Mouse (Mus musculus) ES-CJ7 (cell line): ENCODE data around the gene Crk.
"Not testable (repeated sequence)": the region's sequence is repeated elsewhere in the genome, so short reads cannot be mapped to it uniquely, and the experiment has no call there.

Source experiments
- DNase-seq: peaks from one replicate; pipeline ENCODE4 v3.0.0; 2011; ENCODE audit warnings: low read depth, low spot score

Crk gene

DNA sequence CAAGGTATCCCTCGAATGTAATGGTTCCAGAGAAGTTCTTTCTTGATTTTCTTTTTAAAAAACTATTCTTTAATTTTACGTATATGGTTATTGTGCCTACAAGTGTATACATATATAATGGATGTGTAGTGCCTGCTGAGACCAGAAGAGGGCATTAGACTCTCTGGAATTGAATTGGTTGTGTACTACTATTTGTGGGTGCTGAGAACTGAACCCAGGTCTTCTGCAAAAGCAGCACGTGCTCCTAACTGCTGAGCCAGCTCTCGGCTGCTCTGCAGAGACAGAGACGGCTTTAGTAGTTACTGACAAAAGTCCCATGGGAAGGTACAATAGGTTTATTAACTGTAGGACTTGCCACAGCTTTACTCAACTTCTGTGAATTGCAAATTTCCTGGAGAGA is 5.4 kb downstream of the Crk start:
- peak; percentile 41 for DNase-seq

DNA sequence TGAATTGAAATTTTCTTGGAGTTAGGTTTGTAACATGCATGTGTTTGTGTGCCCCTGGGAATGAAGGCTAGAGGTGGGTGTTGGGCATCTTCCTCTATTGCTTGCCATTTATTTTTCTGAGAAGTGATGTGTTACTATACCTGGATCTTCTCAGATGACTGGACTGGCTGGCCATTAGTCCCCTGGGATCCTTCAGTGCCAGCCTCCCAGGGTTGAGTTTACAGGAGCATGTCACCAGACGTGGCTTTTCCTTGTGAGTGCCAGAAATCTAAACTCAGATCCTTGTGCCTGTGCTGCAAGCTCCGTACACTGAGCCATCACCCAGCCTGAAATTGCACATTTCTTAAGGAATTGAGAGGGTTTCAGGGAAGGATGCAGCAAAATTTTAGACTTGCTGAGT is 5.9 kb downstream of the Crk start:
- DNase-seq = no peak

DNA sequence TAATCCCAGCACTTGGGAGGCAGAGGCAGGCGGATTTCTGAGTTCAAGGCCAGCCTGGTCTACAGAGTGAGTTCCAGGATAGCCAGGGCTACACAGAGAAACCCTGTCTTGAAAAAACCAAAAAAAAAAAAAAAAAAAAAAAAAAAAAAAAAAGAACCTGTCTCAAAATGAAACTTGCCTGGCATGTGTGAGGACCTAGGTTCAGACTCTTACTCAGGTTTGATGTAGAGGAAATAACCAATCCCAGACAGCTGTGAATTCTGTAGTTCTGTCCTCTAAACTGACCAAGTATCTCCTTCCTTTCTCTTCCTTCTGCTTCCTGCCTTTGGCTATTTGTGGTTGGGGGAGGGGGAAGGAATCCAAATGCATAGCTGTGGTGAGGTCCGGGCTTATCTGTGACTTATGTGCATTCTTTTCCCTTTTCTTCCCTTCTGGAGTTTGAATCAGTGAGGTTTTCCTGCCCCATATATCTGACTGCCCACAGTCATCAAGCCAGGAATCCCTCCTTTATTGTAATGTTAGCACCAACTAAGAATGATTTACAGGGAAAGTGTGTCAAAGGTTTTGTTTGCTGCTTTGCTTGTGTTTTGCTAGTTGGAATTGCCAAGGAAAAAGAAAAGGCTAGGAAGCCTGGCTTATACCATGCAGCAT is 8.4 kb downstream of the Crk start:
- DNase-seq = no peak

DNA sequence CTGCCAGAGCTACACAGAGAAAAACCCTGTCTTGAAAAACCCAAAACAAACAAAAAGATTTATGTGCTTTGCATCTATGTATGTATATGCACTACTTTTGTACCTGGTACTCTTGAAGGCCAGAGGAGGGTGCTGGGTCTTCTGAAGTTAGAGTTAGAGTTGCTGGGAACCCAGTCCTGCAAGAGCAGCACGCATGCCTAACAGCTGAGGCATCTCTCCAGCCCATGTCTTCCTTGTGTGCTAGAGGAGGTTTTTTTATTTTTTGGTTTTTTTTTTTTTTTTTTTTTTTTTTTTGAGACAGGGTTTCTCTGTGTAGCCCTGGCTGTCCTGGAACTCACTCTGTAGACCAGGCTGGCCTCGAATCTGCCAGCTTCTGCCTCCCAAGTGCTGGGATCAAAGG is 9.1 kb downstream of the Crk start:
- no peak for DNase-seq

DNA sequence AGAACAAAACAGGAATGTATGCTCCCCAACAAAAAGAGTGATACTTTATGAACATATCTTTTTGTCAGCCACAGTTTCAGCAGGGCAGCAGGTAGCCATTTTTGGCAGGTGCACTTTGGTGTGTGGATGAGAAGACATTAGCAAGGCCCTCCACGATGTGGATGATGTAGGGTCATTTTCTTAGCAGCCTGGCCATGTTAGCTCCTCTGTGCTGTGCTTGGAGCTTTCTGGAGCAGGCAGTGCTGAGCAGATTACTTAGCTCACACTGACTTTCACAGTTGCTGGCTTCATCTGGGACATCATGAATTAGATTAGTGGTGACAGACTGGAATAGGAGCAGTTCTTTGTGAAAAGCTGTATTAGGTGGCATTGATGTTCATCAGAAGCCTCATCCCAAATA is 10.9 kb downstream of the Crk start:
- DNase-seq = no peak

DNA sequence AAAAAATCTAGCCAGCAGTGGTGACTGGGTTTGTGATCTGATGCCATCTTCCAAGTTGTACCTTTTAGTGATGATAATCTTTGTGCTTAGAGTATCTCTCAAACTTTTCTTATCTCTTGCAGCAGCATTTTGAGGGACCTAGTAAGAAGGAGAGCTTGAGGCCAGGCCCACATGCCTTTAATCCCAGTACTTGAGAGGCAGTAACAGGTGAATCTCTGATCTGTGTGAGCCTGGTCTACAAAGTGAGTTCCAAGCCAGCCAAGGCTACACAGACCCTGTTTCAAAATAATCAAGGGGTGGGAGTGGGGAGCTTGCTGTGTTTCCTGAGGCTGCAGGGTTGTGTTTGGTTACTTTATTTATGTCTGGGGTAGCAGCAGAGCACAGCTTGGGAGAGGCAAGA is 12.0 kb downstream of the Crk start:
- no peak for DNase-seq

DNA sequence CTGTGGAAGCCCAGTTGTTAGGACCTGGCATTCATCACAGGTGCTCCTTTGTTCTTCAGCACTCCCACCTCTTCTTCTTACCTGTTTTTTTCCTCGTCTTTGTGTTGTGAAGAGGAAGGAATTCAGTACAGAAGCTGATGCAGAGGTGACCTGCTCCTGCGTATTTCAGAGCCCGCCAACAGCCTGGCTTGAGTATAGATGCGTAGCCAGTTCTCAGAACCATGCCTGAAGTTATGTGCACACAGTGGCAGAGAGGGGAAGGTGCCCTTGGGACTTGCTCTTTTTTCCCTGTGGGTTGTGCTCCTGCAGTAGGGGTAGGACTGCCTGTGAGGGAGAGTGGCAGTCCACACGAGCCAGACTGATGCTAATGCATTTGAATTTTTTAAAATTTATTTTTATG is 14.5 kb downstream of the Crk start:
- DNase-seq = no peak

DNA sequence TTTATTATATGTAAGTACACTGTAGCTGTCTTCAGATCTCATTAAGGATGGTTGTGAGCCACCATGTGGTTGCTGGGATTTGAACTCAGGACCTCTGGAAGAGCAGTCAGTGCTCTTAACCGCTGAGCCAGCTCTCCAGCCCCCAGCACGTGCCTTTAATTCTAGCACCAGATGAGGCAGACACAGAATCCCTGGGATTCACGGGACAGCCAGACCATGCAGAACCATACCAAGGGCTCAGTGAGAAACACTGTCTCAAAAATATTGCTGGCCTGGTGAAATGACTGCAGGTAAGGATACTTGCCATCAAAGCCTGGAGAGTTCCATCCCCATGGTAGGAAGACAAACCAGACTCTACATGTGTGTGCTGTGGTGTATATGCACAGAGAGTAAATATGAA is 18.4 kb downstream of the Crk start:
- DNase-seq = not testable (repeated sequence)

DNA sequence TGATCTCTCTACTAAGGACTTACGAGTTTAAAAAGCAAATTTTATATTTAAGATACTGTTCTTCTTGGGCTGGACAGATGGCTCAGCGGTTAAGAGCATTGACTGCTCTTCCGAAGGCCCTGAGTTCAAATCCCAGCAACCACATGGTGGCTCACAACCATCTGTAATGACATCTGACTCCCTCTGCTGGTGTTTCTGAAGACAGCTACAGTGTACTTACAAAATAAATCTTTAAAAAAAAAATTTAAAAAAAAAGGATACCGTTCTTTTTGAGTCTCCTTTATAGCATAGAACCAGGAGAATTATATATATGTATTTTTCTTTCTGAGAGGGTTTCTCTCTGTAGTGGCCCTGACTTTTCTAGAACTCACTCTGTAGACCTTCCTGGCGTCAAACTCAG is 21.5 kb downstream of the Crk start:
- no peak for DNase-seq

DNA sequence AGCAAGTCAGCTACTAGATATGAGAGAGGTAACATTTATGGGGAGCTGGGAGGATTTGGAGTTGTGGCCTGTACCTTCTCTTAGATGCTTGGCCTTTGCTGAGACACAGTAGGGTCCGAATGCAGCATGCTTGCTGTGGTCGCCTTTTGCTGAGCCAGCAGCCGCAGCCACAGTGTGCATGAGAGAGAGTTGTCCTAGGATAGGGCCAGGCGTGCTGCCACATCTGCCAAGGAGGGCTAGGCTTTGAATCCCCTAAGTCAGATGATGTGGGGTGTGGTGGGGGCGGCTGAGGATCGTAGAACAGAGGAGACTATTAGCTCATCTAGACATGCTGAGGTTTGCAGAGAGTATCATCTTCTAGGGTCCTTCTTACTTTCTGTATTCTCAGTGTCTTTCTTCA is 23.7 kb downstream of the Crk start:
- no peak for DNase-seq

DNA sequence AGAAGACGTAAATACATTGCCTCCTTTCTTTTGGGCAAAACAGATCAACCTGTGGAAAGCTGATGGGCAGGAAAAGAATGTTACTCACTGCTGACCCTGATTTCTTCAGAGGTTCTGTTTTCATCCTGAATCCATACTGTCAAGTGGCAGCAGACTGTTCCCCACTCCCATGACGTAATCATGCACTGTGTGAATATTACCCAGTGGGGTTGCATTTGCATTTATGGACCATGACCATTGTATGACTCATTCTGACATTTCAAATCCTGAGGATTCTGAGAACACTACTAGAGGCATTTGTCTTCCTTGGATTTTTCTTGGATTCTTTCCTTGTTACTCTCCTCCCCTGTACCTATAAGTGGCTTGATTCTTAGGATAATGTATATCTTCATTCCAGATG is 24.7 kb downstream of the Crk start:
- no peak for DNase-seq

DNA sequence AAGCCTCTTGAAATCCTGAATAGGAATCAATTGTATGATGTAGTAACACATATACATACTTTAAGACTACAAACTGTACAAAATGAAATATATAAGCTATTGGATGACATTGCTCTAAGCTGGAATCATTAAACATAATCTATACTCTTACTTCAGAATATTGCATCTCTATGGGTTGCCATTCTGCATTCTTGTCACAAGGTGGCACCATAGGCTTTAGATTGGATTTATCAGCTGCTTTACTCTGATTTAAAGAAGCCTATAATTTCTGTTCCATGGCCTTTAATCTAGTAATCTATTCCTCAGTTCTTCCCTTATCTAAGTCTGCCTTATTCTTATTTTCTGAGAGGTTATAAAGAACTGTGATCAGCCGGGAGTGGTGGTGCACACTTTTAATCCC is 34.9 kb downstream of the Crk start:
- peak; percentile 52 for DNase-seq

DNA sequence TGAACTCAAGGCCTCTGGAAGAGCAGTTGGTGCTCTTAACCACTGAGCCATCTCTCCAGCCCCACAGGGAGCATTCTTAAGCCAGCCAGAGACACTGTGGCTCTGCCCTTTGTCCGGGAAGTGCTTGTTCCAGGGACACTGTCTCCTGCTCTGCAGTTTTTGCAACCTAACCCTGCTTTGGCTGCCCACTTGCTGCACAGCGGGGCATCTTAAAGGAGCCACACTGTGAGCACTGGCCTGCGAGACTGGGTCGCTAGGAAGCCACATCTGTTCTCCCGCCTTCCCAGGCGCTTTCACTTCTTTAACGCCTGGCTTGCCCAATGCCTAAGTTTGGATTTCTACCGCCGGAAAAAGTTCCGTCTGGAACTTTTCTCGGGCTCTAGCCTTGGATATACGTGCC is 36.5 kb downstream of the Crk start:
- DNase-seq = peak; percentile 54

DNA sequence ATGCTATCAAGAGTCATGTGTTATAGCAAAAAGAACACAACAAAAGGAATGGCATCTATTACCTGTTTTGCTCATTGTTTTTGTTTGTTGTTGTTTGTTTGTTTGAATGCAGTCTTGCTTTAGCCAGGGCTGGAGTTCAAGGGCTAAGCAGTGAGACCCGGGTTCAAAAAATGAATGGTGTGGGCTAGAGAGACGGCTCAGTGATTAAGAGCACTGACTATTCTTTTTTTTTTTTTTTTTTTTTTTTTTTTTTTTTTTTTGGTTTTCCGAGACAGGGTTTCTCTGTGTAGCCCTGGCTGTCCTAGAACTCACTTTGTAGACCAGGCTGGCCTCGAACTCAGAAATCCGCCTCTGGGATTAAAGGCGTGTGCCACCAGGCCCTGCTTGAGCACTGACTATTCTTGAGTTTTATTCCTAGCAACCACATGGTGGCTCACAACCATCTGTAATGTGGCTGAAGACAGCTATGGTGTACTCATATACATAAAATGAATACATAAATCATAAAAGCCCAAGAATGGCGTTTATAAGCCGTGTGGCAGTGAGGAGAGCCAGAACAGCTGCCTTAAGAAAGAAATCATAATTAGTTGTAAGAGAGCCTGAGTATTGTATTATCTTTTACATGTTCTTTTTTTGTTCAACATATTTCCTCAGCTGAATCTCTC is 37.7 kb downstream of the Crk start:
- DNase-seq = no peak

DNA sequence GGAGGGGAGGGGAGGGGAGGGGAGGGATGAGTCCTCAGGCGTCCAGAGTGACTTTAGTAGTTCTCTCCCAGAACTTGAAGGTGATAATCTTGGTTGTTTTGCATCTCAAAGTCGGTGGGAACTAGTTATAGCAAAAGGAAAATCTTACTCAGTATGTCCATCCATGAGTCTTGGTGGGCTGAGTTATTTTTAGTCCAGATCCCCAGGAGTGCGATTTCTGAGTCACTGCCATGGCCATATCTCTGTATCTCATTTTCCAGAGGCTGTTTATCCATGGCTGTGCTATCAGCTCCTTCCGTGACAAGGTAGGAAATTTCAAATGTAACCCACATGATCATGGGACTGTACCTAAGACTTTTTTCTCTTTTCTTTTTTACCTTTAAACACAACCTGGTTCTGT is 43.3 kb downstream of the Crk start:
- DNase-seq = no peak

DNA sequence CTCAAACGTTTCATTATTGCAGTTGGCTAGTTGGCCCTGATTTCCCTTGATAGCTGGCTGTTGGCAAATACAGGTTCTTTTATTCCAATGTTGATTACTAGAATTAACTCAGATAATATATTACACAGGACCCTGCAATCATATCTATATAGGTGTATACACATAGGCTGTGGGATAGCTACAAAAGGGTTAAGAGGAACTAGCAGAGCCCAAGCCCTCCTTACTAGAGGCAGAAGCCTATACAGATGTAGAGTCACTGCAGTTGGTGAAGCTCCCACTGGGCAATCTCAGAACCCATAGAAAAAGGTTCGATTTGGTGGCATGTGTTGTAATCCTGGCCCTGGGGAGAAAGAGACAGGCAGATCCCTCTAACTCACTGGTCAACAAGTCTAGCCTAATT is 48.1 kb downstream of the Crk start:
- no peak for DNase-seq

DNA sequence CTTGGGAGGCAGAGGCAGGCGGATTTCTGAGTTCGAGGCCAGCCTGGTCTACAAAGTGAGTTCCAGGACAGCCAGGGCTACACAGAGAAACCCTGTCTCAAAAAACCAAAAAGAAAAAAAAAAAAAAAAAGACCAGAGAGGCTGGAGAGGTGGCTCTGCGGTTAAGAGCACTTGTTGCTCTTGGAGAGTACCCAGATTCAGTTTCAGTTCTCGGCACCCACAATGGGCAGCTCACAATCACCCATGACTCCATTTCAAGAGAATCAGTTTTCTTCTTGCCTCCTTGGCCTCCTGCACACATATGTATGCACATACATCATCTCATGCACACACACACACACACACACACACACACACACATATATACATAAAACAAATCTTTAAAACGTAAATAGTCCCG is 48.6 kb downstream of the Crk start:
- DNase-seq = not testable (repeated sequence)

DNA sequence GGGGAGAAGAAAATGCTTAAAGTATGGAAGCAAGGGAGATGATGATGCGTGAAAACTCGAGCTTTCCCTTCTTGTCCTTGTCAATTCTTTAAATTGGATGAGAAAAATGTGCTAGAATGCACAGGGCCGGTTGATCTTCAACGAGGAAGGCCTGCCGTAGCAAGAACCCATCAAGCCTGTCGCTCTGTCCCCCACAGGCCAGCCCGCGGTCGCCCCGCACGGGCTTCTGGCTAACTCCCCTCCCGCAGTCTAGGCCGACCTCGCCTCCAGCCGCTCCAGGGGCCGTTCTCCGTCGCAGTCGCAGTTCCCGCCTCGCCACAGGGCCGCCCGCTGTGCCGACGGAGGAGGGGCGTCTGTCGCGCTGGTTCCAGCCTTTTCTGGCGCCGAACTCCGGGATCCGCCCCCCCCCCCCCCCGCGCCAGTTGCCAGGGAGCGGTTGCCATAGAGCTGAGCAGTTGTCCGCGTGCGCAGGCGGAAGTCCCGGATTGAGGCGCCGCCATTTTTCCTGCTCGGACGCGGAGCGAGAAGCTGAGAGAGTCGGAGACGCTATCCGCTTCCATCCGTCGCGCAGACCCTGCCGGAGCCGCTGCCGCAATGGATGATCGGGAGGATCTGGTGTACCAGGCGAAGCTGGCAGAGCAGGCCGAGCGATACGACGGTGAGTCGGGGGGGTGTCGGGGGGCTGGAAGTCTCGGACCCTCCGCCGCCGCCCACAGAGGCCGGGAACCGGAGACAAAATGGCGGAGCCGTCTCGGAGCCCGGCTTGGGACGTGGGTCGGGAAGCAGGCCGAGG is 53.6 kb downstream of the Crk start, which contains the start of gene Ywhae:
Ywhae (plus strand) TSS at position 436 of the 793 bp plus-strand sequence.
- DNase-seq = peak; percentile 94

DNA sequence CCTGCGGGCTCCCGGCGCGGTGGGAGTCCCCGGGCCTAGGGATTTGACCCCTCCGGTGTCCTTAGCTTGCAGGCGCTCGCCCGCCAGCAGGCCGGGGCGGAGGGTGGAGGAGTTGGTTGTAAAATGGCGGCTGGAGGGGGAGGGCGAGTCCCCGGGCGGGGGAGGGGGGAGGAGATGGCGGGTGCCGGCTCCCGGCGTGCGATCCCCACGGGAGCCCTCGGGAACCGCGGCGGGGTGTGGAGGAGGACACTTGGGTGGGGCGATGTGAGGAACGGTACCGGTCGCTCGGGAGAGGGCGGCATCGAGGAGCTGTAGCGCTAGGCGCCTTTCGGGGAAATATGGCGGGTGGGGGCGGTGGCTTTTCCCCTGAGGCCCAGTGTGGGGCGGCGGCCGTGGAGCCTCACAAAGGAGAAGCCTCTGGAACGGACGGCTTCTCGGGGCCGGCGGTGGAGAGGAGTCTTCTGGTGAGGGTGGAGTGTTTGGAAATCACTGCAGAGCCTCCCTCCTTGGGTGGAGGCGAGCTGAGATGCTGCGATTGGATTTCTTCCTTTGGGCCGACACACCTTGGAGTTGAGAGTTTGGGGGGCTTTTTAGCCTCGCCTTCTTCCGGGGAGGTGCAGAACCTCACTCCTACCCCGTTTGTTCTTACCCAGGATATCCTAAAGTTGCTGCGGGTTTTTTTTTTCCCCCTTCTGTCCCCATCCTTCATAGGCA is 54.3 kb downstream of the Crk start:
- DNase-seq = peak; percentile 47

DNA sequence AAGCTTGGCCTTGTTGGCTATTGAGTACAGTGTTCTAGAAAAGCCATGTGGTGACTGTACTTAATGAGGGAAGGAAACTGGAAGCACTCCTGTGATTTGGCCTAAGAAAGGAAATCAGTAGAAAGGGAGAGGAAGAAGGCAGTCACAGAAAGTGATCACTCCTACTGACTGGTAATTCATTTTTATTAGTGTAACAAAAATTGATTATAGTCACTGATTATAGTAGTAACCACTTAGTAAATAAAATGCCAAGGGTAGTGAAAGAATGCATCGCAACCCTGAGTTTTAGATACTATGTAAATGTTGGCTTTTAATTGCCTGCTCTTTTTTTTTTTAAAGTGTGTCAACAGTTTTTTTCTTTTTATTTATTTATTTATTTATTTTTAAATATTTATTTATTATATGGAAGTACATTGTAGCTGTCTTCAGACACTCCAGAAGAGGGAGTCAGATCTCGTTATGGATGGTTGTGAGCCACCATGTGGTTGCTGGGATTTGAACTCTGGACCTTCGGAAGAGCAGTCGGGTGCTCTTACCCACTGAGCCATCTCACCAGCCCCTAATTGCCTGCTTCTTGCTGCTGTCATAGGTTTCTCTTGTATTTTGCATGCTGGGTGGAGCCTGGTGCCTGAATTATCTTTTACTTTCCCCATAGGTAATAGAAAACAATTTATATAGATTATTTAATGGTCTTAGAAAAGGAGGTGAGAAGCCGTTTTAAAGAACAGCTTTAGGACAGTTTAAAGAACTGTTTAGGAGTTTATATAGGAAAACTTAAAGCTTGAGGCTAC is 56.6 kb downstream of the Crk start:
- no peak for DNase-seq

DNA sequence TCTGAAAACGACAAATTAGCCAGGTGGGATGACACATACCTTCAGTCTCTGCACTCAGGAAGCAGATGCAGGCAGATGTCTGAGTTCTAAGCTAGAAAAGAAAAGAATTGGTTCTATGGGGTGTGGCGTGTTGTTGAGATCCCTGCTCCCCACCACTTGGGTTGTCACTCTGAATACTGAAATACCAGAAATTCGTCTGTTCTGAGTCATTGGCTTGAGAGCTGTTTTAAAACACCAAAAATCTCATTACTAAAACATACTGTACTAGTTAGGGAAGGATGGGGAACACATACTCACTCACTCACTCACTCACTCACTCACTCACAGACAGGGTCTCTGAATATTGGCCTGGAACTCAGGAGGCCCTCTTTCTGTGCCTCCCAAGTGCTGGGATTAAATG is 57.9 kb downstream of the Crk start:
- no peak for DNase-seq
